Mouse (Mus musculus) left cerebral cortex, postnatal 25 days (tissue): ENCODE data around the gene Akap13. TPM values are rescaled to one million over a fixed set of nuclear protein-coding genes. Genes with fewer than 3 reads are reported as not detected.
"Not testable (repeated sequence)": the region's sequence is repeated elsewhere in the genome, so short reads cannot be mapped to it uniquely, and the experiment has no call there.

Experiments
- DNase-seq, 2 experiments: peaks; one replicate each; pipeline ENCODE4 v3.0.0; 2022; ENCODE audit warnings: low spot score in 2 of 2, mixed read lengths in 1 of 2
- intact Hi-C: fragments of 180-260 bp; cut with DNase I; formaldehyde crosslinking; loops from one replicate; pipeline ENCODE4 v1.15.1; 2025
- total RNA-seq, 2 experiments: library from RNA; stranded (reverse); gene quantifications; 2 replicates each; pipeline ENCODE4 v1.2.3; 2021

The Akap13 gene
- total RNA-seq, 2 experiments from 2014 or later, result 23.1 to 24.3 TPM

DNA sequence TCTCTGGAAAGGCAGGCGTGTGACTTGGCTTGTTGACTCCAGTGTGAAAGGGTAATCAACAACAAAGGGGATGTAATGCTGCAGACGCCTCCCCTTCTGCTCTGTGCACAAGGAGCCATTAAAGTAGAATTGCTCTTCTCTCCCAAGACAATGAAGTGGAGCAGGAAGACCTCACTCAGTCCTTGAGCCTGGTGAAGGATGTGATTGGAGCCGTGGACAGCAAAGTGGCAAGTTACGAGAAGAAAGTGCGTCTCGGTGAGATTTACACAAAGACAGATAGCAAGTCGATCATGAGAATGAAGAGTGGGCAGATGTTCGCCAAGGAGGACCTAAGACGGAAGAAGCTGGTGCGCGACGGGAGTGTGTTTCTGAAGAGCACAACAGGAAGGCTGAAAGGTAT, 274.9 kb downstream of the Akap13 start:
- DNase-seq, result no peak
- intact Hi-C loops, result loop anchor here (10.0 kb wide), 1 partner anchor 355 kb away; no protein-coding TSS in a partner anchor

DNA sequence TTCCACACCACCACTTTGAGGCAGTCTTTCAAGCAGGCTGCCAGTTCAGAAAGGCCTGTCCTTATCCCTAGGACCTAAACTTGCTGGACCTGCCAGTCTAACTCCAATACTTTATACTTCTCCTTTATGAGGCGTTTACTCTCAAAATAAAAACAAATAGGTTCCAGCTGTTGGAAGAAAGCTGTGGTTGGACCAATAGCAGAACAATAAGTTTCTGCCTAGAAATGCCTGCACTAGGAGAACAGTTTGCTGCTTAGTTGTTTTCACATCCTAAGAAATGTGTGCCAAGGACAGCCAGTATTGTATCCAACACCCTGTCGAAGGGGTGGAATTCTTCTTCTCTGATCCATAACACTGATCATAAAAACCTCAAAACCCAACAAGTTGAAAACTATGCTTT, 276.6 kb downstream of the Akap13 start:
- DNase-seq, result no peak
- intact Hi-C loops, result loop anchor here (10.0 kb wide), 1 partner anchor 357 kb away; no protein-coding TSS in a partner anchor

- DNase-seq, result peak in 1 of 2 experiments; percentile 34
- intact Hi-C loops, result loop anchor here (10.0 kb wide), 1 partner anchor 358 kb away; no protein-coding TSS in a partner anchor
These were observed 277.8 kb downstream of the Akap13 start for GRCm38 (mm10) chr7:75733166-75733565.

GRCm38 (mm10) chr7:75739075-75739725, 283.9 kb downstream of the Akap13 start:
- intact Hi-C loops, result loop anchor here (2.0 to 10.0 kb wide), 4 partner anchors 90 to 364 kb away; no protein-coding TSS in a partner anchor
- DNase-seq, result peak; percentile 72 to 84

GRCm38 (mm10) chr7:75744528-75744927, 289.2 kb downstream of the Akap13 start:
- intact Hi-C loops, result no loop called here
- no peak for DNase-seq

- no peak for DNase-seq
- intact Hi-C loops, result no loop called here
These were observed 289.8 kb downstream of the Akap13 start for GRCm38 (mm10) chr7:75744978-75745638.

- intact Hi-C loops, result not testable (repeated sequence)
These were observed 290.6 kb downstream of the Akap13 start for GRCm38 (mm10) chr7:75745969-75746368.

DNA sequence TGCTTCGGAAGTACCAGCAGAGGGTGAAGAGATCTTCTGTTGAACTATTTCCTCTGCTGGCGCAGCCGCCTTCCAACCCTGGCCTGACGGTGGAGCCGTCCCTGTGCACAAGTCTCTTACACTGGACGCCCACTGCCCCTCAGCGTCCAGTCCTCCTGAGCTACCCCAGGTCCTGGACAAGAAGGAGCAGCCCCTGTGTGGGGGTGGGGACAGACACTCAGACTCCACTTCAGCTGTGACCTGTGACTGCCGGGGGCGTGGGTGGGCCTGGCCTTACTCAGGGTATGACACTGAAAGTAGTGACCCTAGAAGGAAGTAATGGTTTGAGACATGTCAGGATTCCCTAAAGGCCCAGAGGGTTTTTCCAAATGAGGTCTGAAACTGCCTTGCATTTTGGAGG, 295.2 kb downstream of the Akap13 start:
- no peak for DNase-seq
- intact Hi-C loops, result no loop called here

More at GRCm38 (mm10) chr7:75745969-75746368, 290.6 kb downstream of the Akap13 start:
- DNase-seq, result peak in 1 of 2 experiments; percentile 14

GRCm38 (mm10) chr7:75751161-75751803, 295.9 kb downstream of the Akap13 start:
- DNase-seq, result no peak
- intact Hi-C loops, result no loop called here

DNA sequence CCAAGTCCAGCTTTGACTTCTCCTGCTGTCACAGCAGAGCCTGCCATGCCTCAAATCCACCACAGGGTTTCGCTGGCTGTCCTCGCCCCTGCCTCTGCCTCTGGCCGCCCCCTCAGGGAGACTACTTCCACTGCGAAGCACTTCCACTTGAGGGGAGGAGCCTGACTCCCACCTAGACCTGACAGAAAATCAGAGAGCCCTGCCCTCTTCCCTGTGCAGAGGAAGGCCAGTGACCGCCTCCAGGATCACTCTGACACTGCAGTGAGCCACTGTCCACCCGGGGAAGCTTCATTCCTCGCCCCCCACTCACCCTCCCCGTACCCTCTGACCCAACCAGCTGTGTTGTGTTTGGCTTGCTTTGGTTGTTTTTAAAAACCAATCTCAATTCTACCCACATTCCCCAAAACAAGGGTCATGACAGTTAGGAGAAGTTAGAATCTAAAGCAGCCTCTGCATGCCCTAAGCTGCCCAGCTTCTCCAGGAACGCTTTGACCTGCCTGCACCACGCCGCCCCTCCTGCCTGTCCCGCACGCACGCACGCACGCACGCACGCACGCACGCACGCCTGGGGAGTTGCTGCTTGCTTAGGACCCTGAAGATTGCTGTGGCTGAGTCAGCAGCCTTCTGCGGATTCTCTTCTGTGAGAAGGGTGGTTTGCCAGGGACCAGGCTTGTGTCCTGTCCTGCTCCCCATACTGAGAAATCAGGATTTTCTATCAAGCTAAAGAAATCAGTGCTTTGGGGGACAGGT, 297.3 kb downstream of the Akap13 start:
- DNase-seq, result no peak
- intact Hi-C loops, result no loop called here

- intact Hi-C loops, result no loop called here
- no peak for DNase-seq
These were observed 298.0 kb downstream of the Akap13 start for GRCm38 (mm10) chr7:75753192-75753783.

DNA sequence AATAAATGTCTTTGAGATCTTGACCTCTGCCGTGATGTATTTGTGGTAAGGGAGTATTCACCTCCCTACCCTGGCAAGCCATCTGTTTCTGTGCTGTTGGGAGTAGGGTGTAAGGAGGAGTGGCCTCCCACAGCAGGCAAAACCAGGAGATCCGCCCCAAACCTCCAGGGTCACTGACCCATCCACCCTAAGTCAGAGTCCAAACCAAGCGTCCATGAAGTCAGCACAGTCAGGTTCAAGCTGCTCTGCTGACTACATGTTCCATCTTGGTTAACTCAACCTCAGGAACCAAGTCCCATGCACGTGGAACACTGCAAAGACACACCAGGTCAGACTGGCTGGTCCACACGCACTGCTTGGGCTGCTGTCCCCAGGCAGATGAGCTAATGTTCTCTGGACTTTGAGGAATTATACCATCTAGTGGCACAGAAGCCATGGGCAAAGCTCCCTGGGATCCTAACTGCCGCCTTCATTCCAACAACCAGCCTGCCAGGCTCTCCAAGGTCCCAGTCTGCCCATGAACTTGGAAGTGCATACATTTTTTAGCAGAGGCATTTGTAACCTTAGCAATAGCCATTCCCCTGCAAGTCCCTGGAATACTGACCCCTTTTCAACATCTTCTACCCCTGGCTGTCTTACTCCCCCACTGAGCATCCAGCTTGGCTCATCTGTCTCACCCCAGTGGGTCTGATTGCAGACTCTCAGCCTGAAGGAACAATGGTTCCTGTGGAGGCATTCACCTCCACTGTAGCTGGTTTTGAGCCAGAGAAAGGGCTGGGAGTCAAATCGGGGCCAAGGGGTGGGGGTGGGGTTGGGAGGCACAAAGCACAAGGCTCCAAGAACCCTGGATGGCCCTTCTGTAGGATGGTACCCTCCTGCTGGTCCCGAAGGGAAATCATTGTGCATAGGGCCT, 299.5 kb downstream of the Akap13 start:
- no peak for DNase-seq
- intact Hi-C loops, result loop anchor here (5.0 kb wide), 1 partner anchor 107 kb away; no protein-coding TSS in a partner anchor

GRCm38 (mm10) chr7:75755861-75756449, 300.6 kb downstream of the Akap13 start:
- peak in 1 of 2 experiments; percentile 9 for DNase-seq
- intact Hi-C loops, result loop anchor here (5.0 kb wide), 1 partner anchor 106 kb away; no protein-coding TSS in a partner anchor

DNA sequence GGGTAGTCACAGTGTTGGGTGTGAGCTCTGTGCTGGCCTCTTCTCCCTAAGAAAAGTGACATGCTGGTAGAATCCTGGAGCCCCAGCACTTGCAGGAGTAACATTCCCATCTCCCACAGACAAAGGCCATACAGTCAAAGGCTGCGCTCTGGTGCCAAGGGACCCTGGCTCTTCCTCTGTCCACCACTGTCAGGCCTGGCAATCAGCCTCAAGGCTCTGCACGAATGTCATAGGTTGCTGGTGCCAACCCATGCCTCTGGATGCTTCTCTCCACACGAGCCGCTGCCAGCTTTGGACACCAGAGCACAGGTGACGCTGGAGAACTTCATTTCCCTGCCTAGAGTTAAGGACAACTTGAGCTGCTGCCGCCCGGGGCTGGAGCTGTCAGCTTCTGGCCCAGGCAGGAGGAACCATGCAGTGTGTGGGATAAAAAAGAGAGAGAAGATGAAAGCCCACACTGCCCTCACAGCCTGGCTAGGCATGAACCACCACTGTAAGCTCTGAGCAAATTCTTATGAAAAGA, 304.7 kb downstream of the Akap13 start:
- intact Hi-C loops, result loop anchor here (5.0 kb wide), 1 partner anchor 102 kb away; no protein-coding TSS in a partner anchor
- no peak for DNase-seq

DNA sequence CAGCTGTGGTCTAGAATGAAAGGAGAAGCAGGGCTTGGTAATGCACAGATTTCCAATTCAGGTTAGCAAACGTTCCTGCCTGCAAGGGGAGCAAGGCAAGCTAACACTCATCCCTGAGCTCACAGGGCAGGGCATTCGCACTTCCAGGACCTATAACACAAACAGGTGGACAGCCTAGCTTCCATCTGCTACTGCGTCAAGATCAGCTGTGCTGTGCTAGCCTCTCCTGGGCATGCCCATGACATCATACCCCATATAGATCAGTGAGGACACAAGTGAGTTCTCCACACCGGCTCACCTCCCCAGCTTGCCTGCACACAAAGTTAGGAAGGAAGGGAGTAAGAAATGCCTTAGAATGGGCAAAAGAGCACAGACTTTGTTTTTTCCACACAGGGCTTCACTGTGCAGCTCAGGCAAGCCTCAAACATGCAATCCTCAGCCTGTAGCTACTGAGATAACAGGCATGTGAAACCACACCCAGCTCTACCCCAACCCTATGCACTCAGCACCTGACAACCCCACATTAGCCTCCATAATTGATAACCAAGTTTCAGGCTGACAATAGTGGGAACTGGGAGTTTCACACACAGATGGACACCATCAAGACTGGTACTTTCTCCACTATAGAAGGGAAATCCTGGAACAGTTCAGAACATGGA, 305.5 kb downstream of the Akap13 start:
- intact Hi-C loops, DNase-seq: not testable (repeated sequence)

DNA sequence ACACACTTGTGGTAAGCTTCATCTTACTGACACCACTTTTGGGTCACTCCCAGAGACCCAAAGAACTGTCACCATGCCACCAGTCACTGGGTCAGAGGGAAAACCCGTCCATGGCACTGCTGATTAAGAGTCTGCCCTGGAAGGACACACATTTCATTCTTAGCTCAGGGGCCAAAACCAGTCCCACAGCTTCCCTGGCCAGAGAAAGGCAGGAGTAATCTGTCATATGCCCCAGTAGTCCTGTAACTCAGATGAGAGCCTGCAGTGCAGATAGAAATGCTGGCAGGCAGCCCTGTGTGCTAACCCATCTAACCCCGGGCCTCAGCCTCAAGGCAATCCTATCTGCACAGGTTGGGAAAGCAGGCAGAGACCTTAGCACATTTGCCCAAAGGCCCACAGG, 306.9 kb downstream of the Akap13 start:
- DNase-seq, intact Hi-C loops: not testable (repeated sequence)
